Mouse (Mus musculus): ENCODE data around the gene Lmln. TPM values are rescaled to one million over a fixed set of nuclear protein-coding genes. Genes with fewer than 3 reads are reported as not detected.
"Not testable (repeated sequence)": the region's sequence is repeated elsewhere in the genome, so short reads cannot be mapped to it uniquely, and the experiment has no call there.

Gene Lmln
- polyA plus RNA-seq, 1 experiment from 2014 or later, result 4.0 TPM

DNA sequence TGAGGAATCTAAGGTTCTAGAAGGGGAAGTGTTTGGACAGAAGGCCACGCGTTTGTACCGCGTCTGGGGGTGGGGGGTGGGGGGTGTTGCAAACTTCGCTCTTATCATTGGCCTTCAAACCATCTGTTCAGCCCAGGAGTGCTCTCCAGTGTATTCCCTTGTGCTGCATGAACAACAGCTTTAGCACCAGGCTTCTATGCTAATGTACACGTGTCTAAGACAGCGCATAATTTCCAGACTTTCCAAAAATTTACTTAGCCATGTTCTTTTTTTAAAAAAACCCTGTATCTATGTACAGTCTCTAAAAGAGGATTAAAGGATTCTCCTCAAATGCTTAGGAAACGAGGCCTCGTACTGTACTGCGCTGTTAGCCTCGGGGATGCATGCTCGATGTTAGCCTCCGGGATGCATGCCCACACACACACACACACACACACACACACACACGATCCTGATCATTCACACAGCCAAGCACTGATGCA lies 96.3 kb downstream of the Lmln start:
- Histone ChIP-seq H3K9me3 (ENCODE audit: control insufficient read depth, low read length) (no peaks in the 10 kb centered on the region), H3K27me3 (ENCODE audit: control insufficient read depth, insufficient read depth, low read depth, low read length) (no peaks in the 10 kb centered on the region), H3K4me3 (ENCODE audit: low read length) (no peak overlapping the region), H3K9ac (ENCODE audit: low read length) (no peak overlapping the region), H3K36me3 (ENCODE audit: control insufficient read depth, insufficient read depth, low read length) (no peaks in the 10 kb centered on the region), H3K27ac (ENCODE audit: low read length) (no peak overlapping the region), H3K4me1 (replicated peaks; ENCODE audit: control insufficient read depth, insufficient read depth, low read length) (no peaks in the 10 kb centered on the region), H3K4me2 (ENCODE audit: low read depth, low read length) (no peak overlapping the region)
- ATAC-seq (ENCODE audit: low read depth), result no peak
- 87% methylated on average over 14 of the region's 14 CpGs for WGBS

DNA sequence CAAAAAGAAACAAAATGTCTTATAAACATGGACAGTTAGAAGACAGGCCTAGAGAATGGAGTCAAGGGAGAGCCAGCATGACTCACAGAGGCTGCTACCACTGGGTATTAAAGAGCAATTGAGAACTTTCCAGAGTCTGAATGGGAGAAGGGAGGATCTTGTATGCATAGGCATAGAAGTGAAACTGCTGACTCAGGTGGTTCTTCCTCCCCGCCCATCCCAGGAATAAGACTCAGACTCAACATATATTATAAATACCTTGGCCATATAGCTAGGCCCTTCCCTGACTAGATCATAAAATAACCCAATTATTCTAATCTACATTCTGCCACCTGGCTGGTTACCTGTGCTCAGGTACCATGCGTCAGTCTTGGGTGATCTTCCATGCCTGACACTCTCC lies 97.0 kb downstream of the Lmln start:
- 86% methylated on average over 2 of the region's 2 CpGs for WGBS
- Histone ChIP-seq H3K36me3 (ENCODE audit: control insufficient read depth, insufficient read depth, low read length) (no peaks in the 10 kb centered on the region), H3K4me3 (ENCODE audit: low read length) (no peak overlapping the region), H3K27ac (ENCODE audit: low read length) (no peak overlapping the region), H3K4me1 (replicated peaks; ENCODE audit: control insufficient read depth, insufficient read depth, low read length) (no peaks in the 10 kb centered on the region), H3K27me3 (ENCODE audit: control insufficient read depth, insufficient read depth, low read depth, low read length) (no peaks in the 10 kb centered on the region), H3K9me3 (ENCODE audit: control insufficient read depth, low read length) (no peaks in the 10 kb centered on the region), H3K4me2 (ENCODE audit: low read depth, low read length) (no peak overlapping the region), H3K9ac (ENCODE audit: low read length) (no peak overlapping the region)
- ATAC-seq (ENCODE audit: low read depth), result no peak

DNA sequence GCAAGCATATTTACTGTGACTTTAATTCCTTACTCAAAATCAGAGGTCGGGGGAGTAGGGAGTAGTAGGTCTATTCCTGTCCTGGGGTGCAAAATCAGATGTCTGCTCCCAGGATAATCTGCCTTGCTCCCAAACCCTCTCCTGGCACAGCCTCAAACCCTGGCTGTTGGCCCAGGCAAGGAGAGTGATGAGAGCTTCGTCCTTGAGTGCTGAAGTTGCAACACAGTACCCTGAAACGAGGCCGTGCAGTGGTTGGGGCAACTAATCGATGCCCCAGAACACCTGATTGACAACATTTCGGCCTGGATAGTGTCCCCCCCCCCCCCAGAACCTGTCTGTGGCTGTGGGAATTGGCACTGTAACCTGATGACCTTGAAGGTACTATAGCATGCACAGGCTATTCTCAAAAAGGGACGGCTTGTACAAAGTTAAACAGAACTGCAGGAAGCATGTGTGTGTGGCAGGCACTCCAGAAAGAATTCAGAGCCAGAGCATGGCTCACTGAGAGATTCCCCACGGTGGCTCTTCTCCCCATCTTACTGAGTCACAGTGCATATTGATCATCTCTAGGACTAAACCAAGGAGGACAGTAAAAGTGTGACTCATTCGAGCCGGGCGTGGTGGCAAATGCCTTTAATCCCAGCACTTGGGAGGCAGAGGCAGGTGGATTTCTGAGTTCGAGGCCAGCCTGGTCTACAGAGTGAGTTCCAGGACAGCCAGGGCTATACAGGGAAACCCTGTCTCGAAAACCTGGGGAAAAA lies 101.2 kb downstream of the Lmln start:
- Histone ChIP-seq H3K4me2 (ENCODE audit: low read depth, low read length) (no peak overlapping the region), H3K27ac (ENCODE audit: low read length) (no peak overlapping the region), H3K4me3 (ENCODE audit: low read length) (no peak overlapping the region), H3K27me3 (ENCODE audit: control insufficient read depth, insufficient read depth, low read depth, low read length) (no peaks in the 10 kb centered on the region), H3K9me3 (ENCODE audit: control insufficient read depth, low read length) (no peaks in the 10 kb centered on the region), H3K36me3 (ENCODE audit: control insufficient read depth, insufficient read depth, low read length) (no peaks in the 10 kb centered on the region), H3K4me1 (replicated peaks; ENCODE audit: control insufficient read depth, insufficient read depth, low read length) (no peaks in the 10 kb centered on the region), H3K9ac (ENCODE audit: low read length) (no peak overlapping the region)
- no peak for ATAC-seq (ENCODE audit: low read depth)
- WGBS, result 61% methylated on average over 13 of the region's 13 CpGs

DNA sequence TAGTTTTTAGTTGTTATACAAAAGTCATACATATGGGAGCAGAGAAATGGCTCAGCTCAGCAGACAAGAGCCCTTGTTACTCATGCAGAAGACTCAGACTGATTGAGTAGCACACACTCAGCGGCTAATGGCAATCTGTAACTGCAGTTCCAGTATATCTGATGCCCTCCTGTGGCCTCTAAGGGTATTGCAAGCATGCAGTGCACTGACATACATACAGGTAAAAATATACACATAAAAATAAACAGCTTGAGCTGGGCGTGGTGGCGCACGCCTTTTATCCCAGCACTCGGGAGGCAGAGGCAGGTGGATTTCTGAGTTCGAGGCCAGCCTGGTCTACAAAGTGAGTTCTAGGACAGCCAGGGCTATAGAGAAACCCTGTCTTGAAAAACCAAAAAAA lies 104.0 kb downstream of the Lmln start:
- H3K9ac ChIP-seq (ENCODE audit: low read length); H3K9me3 ChIP-seq (ENCODE audit: control insufficient read depth, low read length); ATAC-seq (ENCODE audit: low read depth); H3K4me3 ChIP-seq (ENCODE audit: low read length); H3K4me2 ChIP-seq (ENCODE audit: low read depth, low read length); H3K4me1 ChIP-seq (replicated peaks; ENCODE audit: control insufficient read depth, insufficient read depth, low read length); H3K27me3 ChIP-seq (ENCODE audit: control insufficient read depth, insufficient read depth, low read depth, low read length); H3K27ac ChIP-seq (ENCODE audit: low read length); H3K36me3 ChIP-seq (ENCODE audit: control insufficient read depth, insufficient read depth, low read length): not testable (repeated sequence)
- WGBS, result 62% methylated on average over 6 of the region's 6 CpGs

DNA sequence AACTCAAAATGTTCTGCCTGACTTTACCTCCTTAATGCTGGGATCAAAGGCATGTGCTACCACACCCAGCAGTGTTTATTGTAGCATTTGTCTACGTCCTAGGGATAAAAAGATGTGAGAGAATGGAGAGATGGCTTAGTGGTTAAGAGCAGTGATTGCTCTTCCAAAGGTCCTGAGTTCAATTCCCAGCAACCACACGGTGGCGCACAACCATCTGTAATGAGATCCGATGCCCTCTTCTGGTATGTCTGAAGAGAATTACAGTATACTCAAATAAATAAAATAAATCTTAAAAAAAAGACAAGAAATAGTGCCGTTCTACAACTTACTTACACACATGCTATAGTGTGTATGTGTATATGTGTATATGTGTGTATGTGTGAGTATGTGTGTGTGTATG lies 105.2 kb downstream of the Lmln start:
- Histone ChIP-seq H3K4me3 (ENCODE audit: low read length) (no peak overlapping the region), H3K9ac (ENCODE audit: low read length) (no peak overlapping the region), H3K36me3 (ENCODE audit: control insufficient read depth, insufficient read depth, low read length) (no peaks in the 10 kb centered on the region), H3K9me3 (ENCODE audit: control insufficient read depth, low read length) (no peaks in the 10 kb centered on the region), H3K4me2 (ENCODE audit: low read depth, low read length) (no peak overlapping the region), H3K27me3 (ENCODE audit: control insufficient read depth, insufficient read depth, low read depth, low read length) (no peaks in the 10 kb centered on the region), H3K4me1 (replicated peaks; ENCODE audit: control insufficient read depth, insufficient read depth, low read length) (no peaks in the 10 kb centered on the region), H3K27ac (ENCODE audit: low read length) (no peak overlapping the region)
- no peak for ATAC-seq (ENCODE audit: low read depth)
- WGBS, result 29% methylated on average over 5 of the region's 5 CpGs

DNA sequence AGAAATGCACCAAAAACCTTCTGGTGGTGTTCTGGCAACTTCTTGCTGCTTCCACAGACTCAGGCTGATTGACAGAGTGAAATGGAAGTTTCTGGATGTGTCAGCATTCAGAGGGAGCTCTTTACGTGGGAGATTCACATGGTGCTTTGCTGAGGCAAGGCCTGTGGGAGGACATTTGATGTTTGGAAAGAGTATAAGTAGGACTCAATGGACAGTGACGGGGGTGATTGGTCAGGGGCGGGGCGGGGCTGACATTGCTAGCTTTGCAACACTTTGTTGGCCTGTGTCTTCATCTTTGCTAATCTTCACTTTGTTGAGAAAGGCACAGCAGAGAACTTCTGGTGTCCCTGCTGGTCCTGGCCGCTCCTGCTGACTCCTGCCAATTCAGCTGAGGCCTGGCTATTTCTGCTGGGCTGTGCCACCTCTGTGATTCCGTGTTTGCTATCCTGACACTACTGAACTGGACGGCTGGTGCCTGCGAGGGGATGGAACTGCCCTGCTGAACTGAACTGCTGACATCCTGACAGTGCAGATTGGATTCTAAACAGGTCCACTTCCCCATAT lies 107.2 kb downstream of the Lmln start:
- 71% methylated on average over 8 of the region's 8 CpGs for WGBS

DNA sequence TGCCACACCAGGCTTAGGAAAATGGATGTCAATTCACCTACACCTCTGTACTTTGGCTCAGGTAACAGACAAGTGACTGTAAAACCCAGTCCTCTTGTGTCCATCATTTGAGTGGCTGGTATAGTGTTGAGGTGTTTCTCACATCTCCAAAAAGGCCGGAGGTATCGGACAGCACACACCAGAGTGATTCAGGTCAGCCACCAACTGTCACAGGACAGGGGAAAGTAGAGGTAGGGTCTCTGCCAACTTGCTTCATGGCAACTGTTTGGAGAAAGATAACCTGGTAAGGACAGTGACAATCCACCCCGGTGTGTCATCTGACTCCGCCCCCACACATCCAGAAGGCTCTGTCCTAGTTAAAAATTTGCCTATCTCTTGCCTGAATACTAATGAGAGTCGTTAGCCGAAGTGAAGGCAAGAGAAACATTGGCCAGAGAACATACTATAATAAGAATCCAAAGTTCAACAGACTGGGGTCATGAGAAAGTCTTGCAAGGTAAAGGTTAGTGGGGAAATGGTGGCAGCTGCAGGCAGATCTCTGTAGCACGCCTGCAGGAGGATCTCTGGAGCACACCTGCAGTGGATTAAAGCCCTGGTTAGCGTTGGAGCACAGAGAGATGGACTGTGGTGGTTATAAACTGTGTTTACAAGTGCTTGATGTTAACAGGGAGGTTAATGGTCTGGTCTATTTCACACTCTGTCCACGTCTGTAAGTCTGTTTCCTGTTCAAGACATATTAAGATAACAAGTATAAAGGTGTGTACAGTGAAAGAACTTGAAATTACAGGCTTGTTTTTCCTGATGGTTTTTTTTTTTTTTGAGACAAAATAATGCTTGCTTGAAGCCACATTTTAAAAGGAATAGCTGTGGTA lies 108.6 kb downstream of the Lmln start:
- Histone ChIP-seq H3K27me3 (ENCODE audit: control insufficient read depth, insufficient read depth, low read depth, low read length) (no peaks in the 10 kb centered on the region), H3K36me3 (ENCODE audit: control insufficient read depth, insufficient read depth, low read length) (no peaks in the 10 kb centered on the region), H3K4me3 (ENCODE audit: low read length) (no peak overlapping the region), H3K4me1 (replicated peaks; ENCODE audit: control insufficient read depth, insufficient read depth, low read length) (no peaks in the 10 kb centered on the region), H3K9me3 (ENCODE audit: control insufficient read depth, low read length) (no peaks in the 10 kb centered on the region), H3K9ac (ENCODE audit: low read length) (no peak overlapping the region), H3K4me2 (ENCODE audit: low read depth, low read length) (no peak overlapping the region), H3K27ac (ENCODE audit: low read length) (no peak overlapping the region)
- 68% methylated on average over 9 of the region's 9 CpGs for WGBS
- no peak for ATAC-seq (ENCODE audit: low read depth)

More for the DNA sequence above, 107.2 kb downstream of the Lmln start:
- Histone ChIP-seq H3K9ac (ENCODE audit: low read length) (no peak overlapping the region), H3K4me3 (ENCODE audit: low read length) (no peak overlapping the region), H3K4me2 (ENCODE audit: low read depth, low read length) (no peak overlapping the region), H3K4me1 (replicated peaks; ENCODE audit: control insufficient read depth, insufficient read depth, low read length) (no peaks in the 10 kb centered on the region), H3K9me3 (ENCODE audit: control insufficient read depth, low read length) (no peaks in the 10 kb centered on the region), H3K36me3 (ENCODE audit: control insufficient read depth, insufficient read depth, low read length) (no peaks in the 10 kb centered on the region), H3K27ac (ENCODE audit: low read length) (no peak overlapping the region), H3K27me3 (ENCODE audit: control insufficient read depth, insufficient read depth, low read depth, low read length) (no peaks in the 10 kb centered on the region)
- ATAC-seq (ENCODE audit: low read depth), result no peak

DNA sequence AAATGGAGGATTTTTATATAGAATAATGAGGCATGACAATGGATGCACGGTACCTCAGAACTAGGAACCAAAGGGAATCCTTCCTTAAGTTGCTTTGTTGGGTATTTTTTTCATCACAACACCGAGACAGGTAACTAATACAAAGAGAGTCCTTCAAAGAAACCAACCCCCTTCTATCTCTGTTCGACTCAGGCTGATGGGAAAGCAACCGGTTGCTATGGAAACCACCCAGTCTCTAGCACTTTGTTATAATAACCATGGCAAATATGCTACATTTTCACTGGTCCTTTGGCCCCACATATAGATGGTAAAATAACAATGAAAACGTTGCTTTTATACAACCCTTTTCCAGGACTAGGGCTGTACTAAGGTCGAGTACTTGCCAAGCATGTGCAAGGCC lies 109.5 kb downstream of the Lmln start:
- H3K9ac ChIP-seq (ENCODE audit: low read length), result no peak overlapping the region
- H3K27me3 ChIP-seq (ENCODE audit: control insufficient read depth, insufficient read depth, low read depth, low read length), result no peaks in the 10 kb centered on the region
- no peak for ATAC-seq (ENCODE audit: low read depth)
- no peaks in the 10 kb centered on the region for H3K36me3 ChIP-seq (ENCODE audit: control insufficient read depth, insufficient read depth, low read length)
- WGBS, result 69% methylated on average over 6 of the region's 6 CpGs
- H3K27ac ChIP-seq (ENCODE audit: low read length), result no peak overlapping the region
- H3K9me3 ChIP-seq (ENCODE audit: control insufficient read depth, low read length), result no peaks in the 10 kb centered on the region
- no peaks in the 10 kb centered on the region for H3K4me1 ChIP-seq (replicated peaks; ENCODE audit: control insufficient read depth, insufficient read depth, low read length)
- H3K4me3 ChIP-seq (ENCODE audit: low read length), result no peak overlapping the region
- H3K4me2 ChIP-seq (ENCODE audit: low read depth, low read length), result no peak overlapping the region

DNA sequence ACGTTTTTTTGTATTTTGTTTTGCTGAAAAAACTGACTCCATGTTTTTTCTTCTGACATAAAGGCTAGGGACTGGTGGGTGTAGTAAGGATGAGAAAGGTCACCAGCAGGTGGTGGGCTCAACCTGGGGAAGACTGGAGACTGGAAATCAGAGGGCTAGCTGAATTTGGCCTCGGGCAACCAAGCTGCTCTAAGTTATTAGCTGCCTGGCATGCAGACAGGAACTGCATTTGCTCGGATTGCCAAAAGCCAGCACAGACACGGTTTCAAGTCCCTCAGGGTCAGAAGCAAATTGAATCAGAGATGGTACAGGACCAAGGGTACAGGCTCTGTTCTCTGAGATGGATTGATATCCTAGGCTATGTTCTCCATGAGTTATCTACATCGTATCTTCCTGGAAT lies 110.8 kb downstream of the Lmln start:
- 62% methylated on average over 5 of the region's 5 CpGs for WGBS
- ATAC-seq (ENCODE audit: low read depth), result no peak
- H3K27ac ChIP-seq (ENCODE audit: low read length), result no peak overlapping the region
- no peaks in the 10 kb centered on the region for H3K9me3 ChIP-seq (ENCODE audit: control insufficient read depth, low read length)
- no peak overlapping the region for H3K4me2 ChIP-seq (ENCODE audit: low read depth, low read length)
- no peak overlapping the region for H3K4me3 ChIP-seq (ENCODE audit: low read length)
- H3K4me1 ChIP-seq (replicated peaks; ENCODE audit: control insufficient read depth, insufficient read depth, low read length), result no peaks in the 10 kb centered on the region
- H3K36me3 ChIP-seq (ENCODE audit: control insufficient read depth, insufficient read depth, low read length), result no peaks in the 10 kb centered on the region
- no peak overlapping the region for H3K9ac ChIP-seq (ENCODE audit: low read length)
- no peaks in the 10 kb centered on the region for H3K27me3 ChIP-seq (ENCODE audit: control insufficient read depth, insufficient read depth, low read depth, low read length)
